Mouse (Mus musculus) kidney, embryonic 15.5 days (tissue): Measurements from ENCODE around the gene Pde12. TPM values are rescaled to one million over a fixed set of nuclear protein-coding genes. Genes with fewer than 3 reads are reported as not detected.

Experiments
- ATAC-seq: fragments of 200-750 bp; cut with Nextera tagmentation; replicated peaks from 2 replicates; pipeline ENCODE4 v1.8.0; 2017; ENCODE audit warnings: moderate TSS enrichment; ENCODE audit not compliant: low FRiP score
- H3K27ac ChIP-seq: fragments of 300-500 bp; sonication (generic); 2 replicates; pipeline ENCODE4 v1.5.1; 2015; ENCODE audit warnings: mild to moderate bottlenecking, inconsistent platforms
- H3K27me3 ChIP-seq: fragments of 300-500 bp; sonication (generic); 2 replicates; pipeline ENCODE4 v1.6.1; 2015; ENCODE audit warnings: inconsistent platforms
- H3K36me3 ChIP-seq: fragments of 300-500 bp; sonication (generic); 2 replicates; pipeline ENCODE4 v1.6.1; 2015; ENCODE audit warnings: inconsistent platforms
- H3K4me1 ChIP-seq: fragments of 300-500 bp; sonication (generic); 2 replicates; pipeline ENCODE4 v1.6.1; 2015; ENCODE audit warnings: inconsistent platforms
- H3K4me2 ChIP-seq: fragments of 300-500 bp; sonication (generic); 2 replicates; pipeline ENCODE4 v1.6.1; 2015; ENCODE audit warnings: moderate library complexity, mild to moderate bottlenecking, inconsistent platforms
- H3K4me3 ChIP-seq: fragments of 300-500 bp; sonication (generic); replicated peaks from 2 replicates; pipeline ENCODE4 v1.5.1; 2015; ENCODE audit warnings: mild to moderate bottlenecking, inconsistent platforms
- H3K9ac ChIP-seq: fragments of 300-500 bp; sonication (generic); 2 replicates; pipeline ENCODE4 v1.6.1; 2015; ENCODE audit warnings: mild to moderate bottlenecking, inconsistent platforms
- H3K9me3 ChIP-seq: fragments of 300-500 bp; sonication (generic); replicated peaks from 2 replicates; pipeline ENCODE4 v1.6.1; 2016; ENCODE audit warnings: inconsistent platforms
- WGBS: fragments of 180-500 bp; shearing (Covaris S2); methylation state at CpG from one replicate; pipeline ENCODE4 v1.1.7; 2015; ENCODE audit warnings: mixed read lengths; 5-methylcytosine and 5-hydroxymethylcytosine counted together
- polyA plus RNA-seq: library from polyadenylated mRNA; unstranded; fragments of >200 nt; fragmentation: Nextera tagmentation; extraction: Ambion mirVana; gene quantifications from 2 replicates; pipeline ENCODE4 v1.2.1, GENCODE M21; 2015

The Pde12 gene
- polyA plus RNA-seq, 1 experiment from 2014 or later = 9.9 TPM

- Histone ChIP-seq H3K4me1 (peaks cover 22% of the 10 kb centered on the region), H3K4me3 (peak overlapping the region; percentile 90), H3K4me2 (peak overlapping the region; percentile 90), H3K9me3 (no peaks in the 10 kb centered on the region), H3K9ac (peak overlapping the region; percentile 86), H3K27me3 (no peaks in the 10 kb centered on the region), H3K36me3 (peaks cover 27% of the 10 kb centered on the region), H3K27ac (peak overlapping the region; percentile 93)
- ATAC-seq = peak; percentile 68
- under 1% methylated on average over 73 of the region's 73 CpGs for WGBS
These were observed 1.1 kb downstream of the Pde12 start for GRCm38 (mm10) chr14:26668371-26669291.

GRCm38 (mm10) chr14:26667991-26668370, 1.7 kb downstream of the Pde12 start:
- Histone ChIP-seq H3K4me1 (peaks cover 22% of the 10 kb centered on the region), H3K9me3 (no peaks in the 10 kb centered on the region), H3K9ac (peak overlapping the region; percentile 86), H3K27me3 (no peaks in the 10 kb centered on the region), H3K4me2 (peak overlapping the region; percentile 90), H3K4me3 (peak overlapping the region; percentile 90), H3K27ac (0 out of 2 replicates have a peak overlapping the region, but pooled peaks have one; percentile 93), H3K36me3 (peaks cover 29% of the 10 kb centered on the region)
- 16% methylated on average over 6 of the region's 6 CpGs for WGBS
- no peak for ATAC-seq

GRCm38 (mm10) chr14:26663851-26664250, 5.8 kb downstream of the Pde12 start:
- H3K4me1 ChIP-seq = peaks cover 17% of the 10 kb centered on the region

GRCm38 (mm10) chr14:26662488-26662887, 7.2 kb downstream of the Pde12 start:
- H3K9me3 ChIP-seq = no peaks in the 10 kb centered on the region
- peaks cover 11% of the 10 kb centered on the region for H3K4me1 ChIP-seq
- no peak overlapping the region for H3K4me3 ChIP-seq
- H3K36me3 ChIP-seq = peaks cover 56% of the 10 kb centered on the region
- H3K27ac ChIP-seq = no peak overlapping the region
- H3K9ac ChIP-seq = no peak overlapping the region
- no peak overlapping the region for H3K4me2 ChIP-seq
- no peak for ATAC-seq
- WGBS = 88% methylated on average over 2 of the region's 2 CpGs
- no peaks in the 10 kb centered on the region for H3K27me3 ChIP-seq

More at GRCm38 (mm10) chr14:26663851-26664250, 5.8 kb downstream of the Pde12 start:
- H3K36me3 ChIP-seq = peaks cover 45% of the 10 kb centered on the region
- no peak overlapping the region for H3K9ac ChIP-seq
- no peaks in the 10 kb centered on the region for H3K9me3 ChIP-seq
- no peak overlapping the region for H3K4me2 ChIP-seq
- WGBS = 91% methylated on average over 2 of the region's 2 CpGs
- no peak overlapping the region for H3K27ac ChIP-seq
- ATAC-seq = no peak
- no peak overlapping the region for H3K4me3 ChIP-seq
- no peaks in the 10 kb centered on the region for H3K27me3 ChIP-seq

- H3K4me3 ChIP-seq = no peak overlapping the region
- H3K27me3 ChIP-seq = no peaks in the 10 kb centered on the region
- H3K4me1 ChIP-seq = peaks cover 7% of the 10 kb centered on the region
- no peak overlapping the region for H3K4me2 ChIP-seq
- peaks cover 61% of the 10 kb centered on the region for H3K36me3 ChIP-seq
- no peak for ATAC-seq
- no peaks in the 10 kb centered on the region for H3K9me3 ChIP-seq
- H3K9ac ChIP-seq = no peak overlapping the region
- H3K27ac ChIP-seq = no peak overlapping the region
- WGBS = 67% methylated on average over 3 of the region's 3 CpGs
These were observed 7.7 kb downstream of the Pde12 start for GRCm38 (mm10) chr14:26662016-26662415.

- no peaks in the 10 kb centered on the region for H3K27me3 ChIP-seq
- no peaks in the 10 kb centered on the region for H3K9me3 ChIP-seq
- no peak for ATAC-seq
- H3K4me2 ChIP-seq = no peak overlapping the region
- H3K4me3 ChIP-seq = no peak overlapping the region
- WGBS = 95% methylated on average over 1 of the region's 1 CpGs
- H3K27ac ChIP-seq = no peak overlapping the region
- peaks cover 60% of the 10 kb centered on the region for H3K36me3 ChIP-seq
- H3K4me1 ChIP-seq = no peaks in the 10 kb centered on the region
- H3K9ac ChIP-seq = no peak overlapping the region
These were observed 9.4 kb downstream of the Pde12 start for GRCm38 (mm10) chr14:26660233-26660632.

- ATAC-seq = no peak
- H3K36me3 ChIP-seq = peaks cover 64% of the 10 kb centered on the region
These were observed 11.5 kb downstream of the Pde12 start for GRCm38 (mm10) chr14:26658178-26658577.

GRCm38 (mm10) chr14:26651901-26652300, 17.8 kb downstream of the Pde12 start:
- no peak for ATAC-seq
- Histone ChIP-seq H3K4me3 (no peak overlapping the region), H3K27me3 (no peaks in the 10 kb centered on the region), H3K36me3 (peaks cover 80% of the 10 kb centered on the region), H3K4me2 (no peak overlapping the region), H3K4me1 (no peaks in the 10 kb centered on the region), H3K9me3 (no peaks in the 10 kb centered on the region), H3K9ac (no peak overlapping the region), H3K27ac (no peak overlapping the region)

More at GRCm38 (mm10) chr14:26658178-26658577, 11.5 kb downstream of the Pde12 start:
- H3K4me3 ChIP-seq = no peak overlapping the region
- H3K27ac ChIP-seq = no peak overlapping the region
- H3K27me3 ChIP-seq = no peaks in the 10 kb centered on the region
- no peak overlapping the region for H3K4me2 ChIP-seq
- no peaks in the 10 kb centered on the region for H3K4me1 ChIP-seq
- no peaks in the 10 kb centered on the region for H3K9me3 ChIP-seq
- no peak overlapping the region for H3K9ac ChIP-seq

GRCm38 (mm10) chr14:26647811-26648210, 21.9 kb downstream of the Pde12 start:
- Histone ChIP-seq H3K27me3 (no peaks in the 10 kb centered on the region), H3K4me2 (no peak overlapping the region), H3K27ac (no peak overlapping the region), H3K9me3 (no peaks in the 10 kb centered on the region), H3K36me3 (peaks cover 46% of the 10 kb centered on the region), H3K9ac (no peak overlapping the region), H3K4me3 (no peak overlapping the region), H3K4me1 (0 out of 2 replicates have a peak, but pooled peaks cover 4% of the 10 kb centered on the region)
- 89% methylated on average over 2 of the region's 2 CpGs for WGBS
- ATAC-seq = no peak

- H3K9me3 ChIP-seq = no peaks in the 10 kb centered on the region
- 73% methylated on average over 5 of the region's 5 CpGs for WGBS
- no peak overlapping the region for H3K9ac ChIP-seq
- no peak overlapping the region for H3K27ac ChIP-seq
- H3K4me3 ChIP-seq = no peak overlapping the region
- H3K27me3 ChIP-seq = no peaks in the 10 kb centered on the region
- no peak for ATAC-seq
- 0 out of 2 replicates have a peak, but pooled peaks cover 4% of the 10 kb centered on the region for H3K4me1 ChIP-seq
- H3K36me3 ChIP-seq = peaks cover 31% of the 10 kb centered on the region
- no peak overlapping the region for H3K4me2 ChIP-seq
These were observed 23.6 kb downstream of the Pde12 start for GRCm38 (mm10) chr14:26645989-26646650.

GRCm38 (mm10) chr14:26643006-26643624, 26.6 kb downstream of the Pde12 start:
- Histone ChIP-seq H3K36me3 (peaks cover 12% of the 10 kb centered on the region), H3K4me3 (no peak overlapping the region), H3K4me2 (no peak overlapping the region), H3K27ac (no peak overlapping the region), H3K27me3 (no peaks in the 10 kb centered on the region), H3K9me3 (no peaks in the 10 kb centered on the region), H3K9ac (no peak overlapping the region), H3K4me1 (peaks cover 15% of the 10 kb centered on the region)
- ATAC-seq = no peak
- 77% methylated on average over 3 of the region's 3 CpGs for WGBS

GRCm38 (mm10) chr14:26639961-26640360, 29.7 kb downstream of the Pde12 start:
- no peaks in the 10 kb centered on the region for H3K9me3 ChIP-seq
- peak overlapping the region; percentile 95 for H3K4me3 ChIP-seq
- no peaks in the 10 kb centered on the region for H3K27me3 ChIP-seq
- H3K4me1 ChIP-seq = peaks cover 19% of the 10 kb centered on the region
- no peak for ATAC-seq
- peak overlapping the region; percentile 90 for H3K9ac ChIP-seq
- 43% methylated on average over 2 of the region's 2 CpGs for WGBS
- peaks cover 3% of the 10 kb centered on the region; the same call in 1 of the 2 replicates for H3K36me3 ChIP-seq
- no peak overlapping the region for H3K27ac ChIP-seq
- H3K4me2 ChIP-seq = peak overlapping the region; percentile 70
